12 mouse cellular contexts compared by ENCODE assay signal in genomic region chr4:133414920-133415319, GRCm38 (mm10). TPM values are rescaled to one million over a fixed set of nuclear protein-coding genes. Genes with fewer than 3 reads are reported as not detected.
DNase-seq lines count a peak whose midpoint lies in the region; ATAC-seq and TF ChIP-seq lines count a peak whose summit lies in the region.
"Had no signal": no experiment of that assay in that cellular context is flagged by ENCODE, and none has a peak within 500 bp of the region (broad histone marks: within the 10 kb centered on the region; RNA-seq: fewer than 3 reads in every experiment).

No protein-coding gene starts in this region.

- H3K4me3 ChIP-seq in cerebellum, adult 2 months (replicated peaks; ENCODE audit: insufficient read depth, low read depth, low read length), result no peak overlapping the region
- no peak overlapping the region for H3K4me3 ChIP-seq in limb, embryonic 13.5 days
- H3K4me3 ChIP-seq in limb, embryonic 10.5 days, result no peak overlapping the region
- no peak overlapping the region; the same call in 1 of the 2 replicates for H3K4me3 ChIP-seq in E14TG2a.4 (replicated peaks; ENCODE audit: low read length)
- no peak overlapping the region for H3K4me3 ChIP-seq in embryonic fibroblast, embryonic 13.5 days (ENCODE audit: insufficient read depth, low read length)

- H3K9me3 ChIP-seq in limb, embryonic 13.5 days, result no peaks in the 10 kb centered on the region
- no peaks in the 10 kb centered on the region for H3K9me3 ChIP-seq in limb, embryonic 10.5 days (replicated peaks)
- no peaks in the 10 kb centered on the region for H3K9me3 ChIP-seq in E14TG2a.4 (ENCODE audit: low read length)

- 45% methylated on average over 4 of the region's 4 CpGs for WGBS in cerebellum, adult 2 months
- WGBS in limb, embryonic 13.5 days, result 57% methylated on average over 4 of the region's 4 CpGs
- 64% methylated on average over 4 of the region's 4 CpGs for WGBS in limb, embryonic 10.5 days

- TF ChIP-seq CTCF in cerebellum, adult 2 months (IDR thresholded peaks at IDR 0.05; ENCODE audit: borderline replicate concordance, insufficient read depth, low read depth, low read length), result peak; percentile 21; the same call in 1 of the 2 replicates
- TF ChIP-seq CTCF in E14TG2a.4 (conservative IDR thresholded peaks at IDR 0.05; ENCODE audit: low read length), result peak; percentile 43
- TF ChIP-seq CTCF in embryonic fibroblast, embryonic 13.5 days (IDR thresholded peaks at IDR 0.05; ENCODE audit: borderline replicate concordance, insufficient read depth, low read length), result peak; percentile 32; the same call in 1 of the 2 replicates

- H3K27me3 ChIP-seq in cerebellum, adult 2 months (ENCODE audit: control insufficient read depth, insufficient read depth, low read length), result no peaks in the 10 kb centered on the region
- no peaks in the 10 kb centered on the region for H3K27me3 ChIP-seq in limb, embryonic 13.5 days
- H3K27me3 ChIP-seq in limb, embryonic 10.5 days (ENCODE audit: low read depth, poor library complexity, severe bottlenecking), result no peaks in the 10 kb centered on the region
- no peaks in the 10 kb centered on the region for H3K27me3 ChIP-seq in E14TG2a.4 (ENCODE audit: insufficient read depth, low read length)

- DNase-seq in cerebellum, adult 2 months, result no peak
- no peak for DNase-seq in cerebellum, adult 11-12 months
- no peak for DNase-seq in limb, embryonic 10.5 days (ENCODE audit: low spot score)
- no peak for DNase-seq in embryo, embryonic 11 days
- no peak for DNase-seq in natural killer cell, adult 2 months (ENCODE audit: low spot score in 2 of 2)
- DNase-seq: cerebellum, postnatal 25 days; left cerebral cortex, postnatal 4 days had no signal

- H3K9ac ChIP-seq in limb, embryonic 13.5 days, result no peak overlapping the region
- H3K9ac ChIP-seq: hindbrain, embryonic 14.5 days had no signal

- H3K27ac ChIP-seq in cerebellum, adult 2 months (ENCODE audit: insufficient read depth, low read length), result no peak overlapping the region
- H3K27ac ChIP-seq in limb, embryonic 13.5 days, result no peak overlapping the region
- no peak overlapping the region for H3K27ac ChIP-seq in limb, embryonic 10.5 days
- H3K27ac ChIP-seq in embryonic fibroblast, embryonic 13.5 days (ENCODE audit: insufficient read depth, low read length), result no peak overlapping the region
- H3K27ac ChIP-seq: hindbrain, embryonic 14.5 days; macrophage had no signal

- H3K36me3 ChIP-seq in limb, embryonic 13.5 days, result peaks cover 65% of the 10 kb centered on the region
- peaks cover 86% of the 10 kb centered on the region for H3K36me3 ChIP-seq in limb, embryonic 10.5 days
- H3K36me3 ChIP-seq in E14TG2a.4 (ENCODE audit: insufficient read depth, low read length), result peaks cover 56% of the 10 kb centered on the region

- ATAC-seq in limb, embryonic 13.5 days (ENCODE audit: low FRiP score, low read depth), result 0 out of 2 replicates have a peak, but pooled peaks have one; percentile 25

- no peak for TF ChIP-seq POLR2A in cerebellum, adult 2 months (IDR thresholded peaks at IDR 0.05; ENCODE audit: borderline replicate concordance, insufficient read depth, low read length)
- no peak for TF ChIP-seq POLR2A in embryonic fibroblast, embryonic 13.5 days (IDR thresholded peaks at IDR 0.05; ENCODE audit: low read depth, low read length)

- H3K4me1 ChIP-seq in cerebellum, adult 2 months (ENCODE audit: control insufficient read depth, insufficient read depth, low read length), result peaks cover 4% of the 10 kb centered on the region; the same call in 1 of the 2 replicates
- H3K4me1 ChIP-seq in limb, embryonic 13.5 days, result no peaks in the 10 kb centered on the region
- H3K4me1 ChIP-seq in limb, embryonic 10.5 days, result 0 out of 2 replicates have a peak, but pooled peaks cover 3% of the 10 kb centered on the region
- peaks cover 64% of the 10 kb centered on the region for H3K4me1 ChIP-seq in E14TG2a.4 (replicated peaks; ENCODE audit: low read depth, low read length)
- H3K4me1 ChIP-seq in embryonic fibroblast, embryonic 13.5 days (ENCODE audit: control insufficient read depth, insufficient read depth, low read length), result no peaks in the 10 kb centered on the region

- no peak overlapping the region for H3K4me2 ChIP-seq in limb, embryonic 13.5 days (replicated peaks)
- H3K4me2 ChIP-seq: hindbrain, embryonic 14.5 days had no signal

RNA-seq across cellular contexts. Expression of gene Slc9a1, which starts 45.4 kb away (rescaled TPM):
- polyA plus RNA-seq in cerebellum, adult 2 months (2012; rRNA removed), result 47.6 and 49.5 TPM in 2 replicates
- polyA plus RNA-seq in limb, embryonic 13.5 days (2015; fragmentation: Nextera tagmentation; extraction: Ambion mirVana), result 8.1 and 8.8 TPM in 2 replicates
- polyA plus RNA-seq in limb, embryonic 10.5 days (2016; fragmentation: Nextera tagmentation; extraction: Ambion mirVana), result 8.7 and 9.0 TPM in 2 replicates
- polyA plus RNA-seq in embryonic fibroblast, embryonic 13.5 days (2011; ENCODE audit: insufficient read length, low read depth, missing spikeins), result 26.2 and 34.7 TPM in 2 replicates
